Mouse (Mus musculus) ES-Bruce4 (cell line): ENCODE results near the gene Astn2. TPM values are rescaled to one million over a fixed set of nuclear protein-coding genes. Genes with fewer than 3 reads are reported as not detected.

ENCODE experiments used
- H3K27ac ChIP-seq: 2 replicates; pipeline ENCODE4 v1.5.1; 2012; ENCODE audit warnings: low read length, inconsistent platforms; ENCODE audit not compliant: insufficient read depth
- H3K27me3 ChIP-seq: 2 replicates; pipeline ENCODE4 v1.6.1; 2012; ENCODE audit warnings: mild to moderate bottlenecking, low read length, inconsistent platforms; ENCODE audit not compliant: control insufficient read depth, poor library complexity, insufficient read depth, severe bottlenecking
- H3K36me3 ChIP-seq: 2 replicates; pipeline ENCODE4 v1.6.1; 2012; ENCODE audit warnings: inconsistent platforms, mild to moderate bottlenecking, low read length, moderate library complexity; ENCODE audit not compliant: control insufficient read depth, poor library complexity, insufficient read depth, severe bottlenecking
- H3K4me1 ChIP-seq: one replicate; pipeline ENCODE4 v1.8.1; 2011; ENCODE audit warnings: low read length; ENCODE audit not compliant: control insufficient read depth, insufficient read depth
- H3K4me3 ChIP-seq: 2 replicates; pipeline ENCODE4 v1.5.1; 2011; ENCODE audit warnings: low read depth, mild to moderate bottlenecking, low read length
- H3K9ac ChIP-seq: 2 replicates; pipeline ENCODE4 v1.6.1; 2012; ENCODE audit warnings: low read depth, mild to moderate bottlenecking, inconsistent platforms; ENCODE audit not compliant: poor library complexity, severe bottlenecking
- H3K9me3 ChIP-seq: replicated peaks from 2 replicates; pipeline ENCODE4 v1.6.1; 2012; ENCODE audit warnings: mild to moderate bottlenecking, low read length, inconsistent platforms; ENCODE audit not compliant: control insufficient read depth, poor library complexity, insufficient read depth, severe bottlenecking
- CTCF ChIP-seq: IDR thresholded peaks from one replicate; pipeline ENCODE4 v1.8.1; 2011; ENCODE audit warnings: low read depth, low read length
- EP300 ChIP-seq: IDR thresholded peaks from 2 replicates; pipeline ENCODE4 v1.6.1; 2011; ENCODE audit warnings: low read depth, low read length; ENCODE audit not compliant: insufficient read depth
- POLR2A ChIP-seq: IDR thresholded peaks from one replicate; pipeline ENCODE4 v1.8.1; 2011; ENCODE audit warnings: low read length; ENCODE audit not compliant: insufficient read depth
- polyA plus RNA-seq: library from polyadenylated mRNA; stranded (reverse); fragments of >200 nt; gene quantifications from 2 replicates; pipeline ENCODE4 v1.2.4, GENCODE M21; 2011; ENCODE audit warnings: low read depth; ENCODE audit not compliant: missing spikeins, insufficient read depth, insufficient read length

Gene Astn2
- polyA plus RNA-seq, 1 experiment: not detected

- no peaks in the 10 kb centered on the region for H3K9me3 ChIP-seq
- H3K4me1 ChIP-seq: no peaks in the 10 kb centered on the region
Measured at GRCm38 (mm10) chr4:66057161-66057560, 347.2 kb downstream of the Astn2 start.

GRCm38 (mm10) chr4:66055690-66056089 is 348.7 kb downstream of the Astn2 start:
- no peaks in the 10 kb centered on the region for H3K9me3 ChIP-seq
- H3K27ac ChIP-seq: no peak overlapping the region
- H3K27me3 ChIP-seq: no peaks in the 10 kb centered on the region; the same call in 1 of the 2 replicates
- H3K4me1 ChIP-seq: no peaks in the 10 kb centered on the region
- H3K4me3 ChIP-seq: no peak overlapping the region
- H3K36me3 ChIP-seq: no peaks in the 10 kb centered on the region
- TF ChIP-seq POLR2A (no peak), EP300 (no peak), CTCF (no peak)
- no peak overlapping the region for H3K9ac ChIP-seq

More at GRCm38 (mm10) chr4:66057161-66057560, 347.2 kb downstream of the Astn2 start:
- no peak overlapping the region for H3K9ac ChIP-seq
- no peak overlapping the region for H3K27ac ChIP-seq
- H3K27me3 ChIP-seq: no peaks in the 10 kb centered on the region; the same call in 1 of the 2 replicates
- H3K4me3 ChIP-seq: no peak overlapping the region
- H3K36me3 ChIP-seq: no peaks in the 10 kb centered on the region
- TF ChIP-seq POLR2A (no peak), EP300 (no peak), CTCF (no peak)

GRCm38 (mm10) chr4:66043014-66043672 is 361.3 kb downstream of the Astn2 start:
- H3K9me3 ChIP-seq: no peaks in the 10 kb centered on the region
- H3K36me3 ChIP-seq: no peaks in the 10 kb centered on the region
- no peaks in the 10 kb centered on the region for H3K4me1 ChIP-seq
- no peak overlapping the region for H3K9ac ChIP-seq
- no peaks in the 10 kb centered on the region for H3K27me3 ChIP-seq
- TF ChIP-seq CTCF (no peak), POLR2A (no peak), EP300 (no peak)
- no peak overlapping the region for H3K4me3 ChIP-seq
- H3K27ac ChIP-seq: no peak overlapping the region

GRCm38 (mm10) chr4:66033826-66034225 is 370.6 kb downstream of the Astn2 start:
- Histone ChIP-seq H3K9ac (no peak overlapping the region), H3K9me3 (no peaks in the 10 kb centered on the region), H3K4me3 (no peak overlapping the region), H3K27me3 (no peaks in the 10 kb centered on the region), H3K27ac (no peak overlapping the region), H3K4me1 (no peaks in the 10 kb centered on the region), H3K36me3 (no peaks in the 10 kb centered on the region)
- TF ChIP-seq EP300 (no peak), POLR2A (no peak), CTCF (no peak)

GRCm38 (mm10) chr4:66031320-66031870 is 373.0 kb downstream of the Astn2 start:
- TF ChIP-seq CTCF (no peak), POLR2A (no peak), EP300 (no peak)
- H3K27me3 ChIP-seq: no peaks in the 10 kb centered on the region
- no peaks in the 10 kb centered on the region for H3K9me3 ChIP-seq
- H3K27ac ChIP-seq: no peak overlapping the region
- H3K9ac ChIP-seq: no peak overlapping the region
- H3K4me3 ChIP-seq: no peak overlapping the region
- no peaks in the 10 kb centered on the region for H3K4me1 ChIP-seq
- no peaks in the 10 kb centered on the region for H3K36me3 ChIP-seq

- Histone ChIP-seq H3K4me1 (no peaks in the 10 kb centered on the region), H3K27me3 (no peaks in the 10 kb centered on the region), H3K9me3 (no peaks in the 10 kb centered on the region), H3K27ac (no peak overlapping the region), H3K9ac (no peak overlapping the region), H3K36me3 (no peaks in the 10 kb centered on the region), H3K4me3 (no peak overlapping the region)
- TF ChIP-seq EP300 (no peak), POLR2A (no peak), CTCF (no peak)
Measured at GRCm38 (mm10) chr4:66029901-66030300, 374.5 kb downstream of the Astn2 start.
